Mouse (Mus musculus) lung, embryonic 16.5 days (tissue): ENCODE data around the gene Tubgcp5. TPM values are rescaled to one million over a fixed set of nuclear protein-coding genes. Genes with fewer than 3 reads are reported as not detected.

Source experiments
- ATAC-seq: fragments of 200-750 bp; cut with Nextera tagmentation; 2 replicates; pipeline ENCODE4 v1.8.0; 2017; ENCODE audit warnings: low read depth, mild to moderate bottlenecking, moderate library complexity
- H3K27ac ChIP-seq: fragments of 300-500 bp; sonication (generic); 2 replicates; pipeline ENCODE4 v1.5.1; 2014; ENCODE audit warnings: mild to moderate bottlenecking, control low read depth, low read length
- H3K27me3 ChIP-seq: fragments of 300-500 bp; sonication (generic); 2 replicates; pipeline ENCODE4 v1.6.1; 2014; ENCODE audit warnings: low read depth, low read length, mixed read lengths; ENCODE audit not compliant: control insufficient read depth, insufficient read depth
- H3K36me3 ChIP-seq: fragments of 300-500 bp; sonication (generic); 2 replicates; pipeline ENCODE4 v1.6.1; 2014; ENCODE audit warnings: low read length; ENCODE audit not compliant: control insufficient read depth, insufficient read depth
- H3K4me1 ChIP-seq: fragments of 300-500 bp; sonication (generic); replicated peaks from 2 replicates; pipeline ENCODE4 v1.6.1; 2014; ENCODE audit warnings: low read length, mixed read lengths; ENCODE audit not compliant: control insufficient read depth, insufficient read depth
- H3K4me2 ChIP-seq: fragments of 300-500 bp; sonication (generic); 2 replicates; pipeline ENCODE4 v1.6.1; 2014; ENCODE audit warnings: low read depth, low read length, control low read depth
- H3K4me3 ChIP-seq: fragments of 300-500 bp; sonication (generic); 2 replicates; pipeline ENCODE4 v1.5.1; 2014; ENCODE audit warnings: mild to moderate bottlenecking, low read length, control low read depth
- H3K9ac ChIP-seq: fragments of 300-500 bp; sonication (generic); 2 replicates; pipeline ENCODE4 v1.6.1; 2014; ENCODE audit warnings: low read length, control low read depth
- H3K9me3 ChIP-seq: fragments of 300-500 bp; sonication (generic); 2 replicates; pipeline ENCODE4 v1.6.1; 2016; ENCODE audit warnings: low read length; ENCODE audit not compliant: control insufficient read depth
- WGBS: fragments of 180-500 bp; shearing (Covaris S2); extraction: QIAGEN DNeasy Blood & Tissue Kit; methylation state at CpG from one replicate; pipeline ENCODE4 v1.1.7; 2014; 5-methylcytosine and 5-hydroxymethylcytosine counted together
- polyA plus RNA-seq: library from polyadenylated mRNA; unstranded; fragments of >200 nt; fragmentation: Nextera tagmentation; extraction: Ambion mirVana; gene quantifications from 2 replicates; pipeline ENCODE4 v1.2.1, GENCODE M21; 2015

Gene Tubgcp5
- polyA plus RNA-seq, 1 experiment from 2014 or later, result 28.5 TPM

DNA sequence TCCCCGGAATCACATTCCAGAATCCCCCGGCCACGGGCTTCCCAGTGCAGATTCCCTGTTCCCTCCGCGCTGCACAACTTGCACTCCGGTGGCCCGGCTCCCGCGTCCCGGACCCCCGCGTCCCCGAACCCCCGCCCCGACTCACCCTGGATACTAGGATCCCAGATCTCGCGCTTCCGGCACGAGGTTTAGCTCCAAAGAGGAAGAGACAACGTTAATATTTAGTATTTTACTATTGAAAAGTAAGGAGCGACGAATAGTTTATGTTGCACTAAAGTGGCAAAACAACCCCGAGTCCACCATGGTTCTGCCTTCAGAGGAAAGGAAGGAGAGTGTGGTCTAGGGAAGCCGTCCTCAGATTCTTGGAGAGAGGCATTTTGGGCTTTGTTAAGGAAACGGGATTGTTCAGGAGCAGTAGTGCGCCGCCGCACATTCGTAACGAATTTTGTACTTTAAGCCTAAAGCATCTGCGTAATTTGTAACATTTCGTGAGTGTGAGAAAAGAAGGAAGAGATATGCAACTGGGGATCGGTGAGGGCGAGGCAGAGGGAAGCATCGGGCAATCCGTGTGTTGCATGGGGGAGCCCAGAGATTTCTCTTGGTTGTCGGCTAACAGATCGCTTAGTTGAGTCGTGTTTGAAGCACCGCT is 48.7 kb downstream of the Tubgcp5 start:
- under 1% methylated on average over 40 of the region's 40 CpGs for WGBS
- Histone ChIP-seq H3K4me1 (peaks cover 10% of the 10 kb centered on the region), H3K9me3 (no peaks in the 10 kb centered on the region), H3K27me3 (no peaks in the 10 kb centered on the region), H3K9ac (peak overlapping the region; percentile 91), H3K4me2 (peak overlapping the region; percentile 91), H3K27ac (peak overlapping the region; percentile 96), H3K4me3 (peak overlapping the region; percentile 79), H3K36me3 (no peaks in the 10 kb centered on the region)
- ATAC-seq, result peak; percentile 60

DNA sequence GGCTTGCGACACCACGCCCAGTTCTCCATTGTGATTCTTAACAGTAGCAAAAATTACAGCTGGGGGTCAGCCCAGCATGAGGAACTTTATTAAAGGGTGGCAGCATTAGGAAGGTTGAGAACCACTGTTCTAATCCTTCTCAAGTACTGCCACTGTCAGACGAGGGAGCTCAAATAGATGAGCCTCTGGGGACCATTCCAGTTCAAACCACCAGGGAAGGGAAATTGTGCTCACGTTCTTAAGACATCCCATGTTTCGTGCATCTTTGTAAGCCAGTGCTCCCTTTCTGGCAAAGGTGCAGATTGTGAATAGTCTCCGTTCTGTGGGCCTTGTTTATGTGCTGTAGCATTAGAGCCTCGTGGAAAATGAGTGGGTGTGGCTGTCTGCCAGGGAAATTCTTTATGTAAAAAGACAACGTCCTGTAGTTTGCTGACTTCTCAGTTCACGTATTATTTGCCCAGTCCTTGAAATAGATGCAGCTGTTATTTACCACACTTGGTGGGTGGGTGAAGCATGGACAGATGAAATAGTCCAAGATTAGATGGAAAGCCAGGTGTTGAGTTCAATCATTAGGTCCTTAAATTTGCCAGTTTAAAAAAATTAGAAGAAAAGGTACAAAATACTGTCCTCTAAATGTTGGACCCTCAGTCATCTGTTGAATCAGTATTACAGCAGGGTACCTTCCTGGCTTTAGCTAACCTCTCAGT is 52.8 kb downstream of the Tubgcp5 start:
- 48% methylated on average over 9 of the region's 9 CpGs for WGBS
- ATAC-seq, result no peak

DNA sequence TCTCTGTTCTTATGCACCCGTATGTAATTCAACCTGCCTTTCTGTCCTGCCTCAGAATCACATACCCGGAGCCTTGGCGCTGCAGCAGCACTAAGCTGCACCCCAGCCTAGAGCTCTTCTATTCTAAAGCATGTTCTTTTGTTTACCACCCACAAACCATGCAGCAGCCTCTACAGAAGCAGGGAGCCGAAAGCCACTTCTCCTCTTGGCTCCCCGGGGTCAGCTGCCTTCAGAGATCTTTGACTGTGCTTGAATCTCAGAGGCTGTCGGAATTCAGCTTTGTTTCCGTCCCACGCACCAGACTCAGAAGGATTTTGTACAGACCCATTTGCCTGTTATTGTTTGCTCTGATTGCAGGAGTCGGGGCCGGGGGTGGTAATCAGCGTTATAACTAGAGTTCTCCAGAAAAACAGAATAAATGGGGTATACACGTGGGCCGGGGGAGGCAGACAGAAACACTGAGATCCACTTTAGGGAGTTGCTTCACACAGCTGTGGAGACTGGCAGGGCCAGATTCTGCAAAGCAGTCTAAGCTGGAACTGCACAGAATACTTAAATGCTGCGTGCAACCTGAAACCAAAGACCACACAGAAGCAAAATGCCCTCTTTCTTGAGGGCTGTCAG is 56.1 kb downstream of the Tubgcp5 start:
- H3K27me3 ChIP-seq, result no peaks in the 10 kb centered on the region
- no peak overlapping the region for H3K4me3 ChIP-seq
- H3K9ac ChIP-seq, result no peak overlapping the region
- H3K4me1 ChIP-seq, result peaks cover 10% of the 10 kb centered on the region; the same call in 1 of the 2 replicates
- 0 out of 2 replicates have a peak, but pooled peaks cover 3% of the 10 kb centered on the region for H3K36me3 ChIP-seq
- H3K4me2 ChIP-seq, result no peak overlapping the region
- WGBS, result 51% methylated on average over 14 of the region's 14 CpGs
- ATAC-seq, result no peak
- H3K9me3 ChIP-seq, result no peaks in the 10 kb centered on the region
- H3K27ac ChIP-seq, result no peak overlapping the region

More for the DNA sequence above, 52.8 kb downstream of the Tubgcp5 start:
- H3K9me3 ChIP-seq, result no peaks in the 10 kb centered on the region
- H3K4me2 ChIP-seq, result no peak overlapping the region
- H3K36me3 ChIP-seq, result 0 out of 2 replicates have a peak, but pooled peaks cover 3% of the 10 kb centered on the region
- no peak overlapping the region for H3K4me3 ChIP-seq
- no peak overlapping the region for H3K27ac ChIP-seq
- no peaks in the 10 kb centered on the region for H3K27me3 ChIP-seq
- peaks cover 14% of the 10 kb centered on the region for H3K4me1 ChIP-seq
- H3K9ac ChIP-seq, result no peak overlapping the region

DNA sequence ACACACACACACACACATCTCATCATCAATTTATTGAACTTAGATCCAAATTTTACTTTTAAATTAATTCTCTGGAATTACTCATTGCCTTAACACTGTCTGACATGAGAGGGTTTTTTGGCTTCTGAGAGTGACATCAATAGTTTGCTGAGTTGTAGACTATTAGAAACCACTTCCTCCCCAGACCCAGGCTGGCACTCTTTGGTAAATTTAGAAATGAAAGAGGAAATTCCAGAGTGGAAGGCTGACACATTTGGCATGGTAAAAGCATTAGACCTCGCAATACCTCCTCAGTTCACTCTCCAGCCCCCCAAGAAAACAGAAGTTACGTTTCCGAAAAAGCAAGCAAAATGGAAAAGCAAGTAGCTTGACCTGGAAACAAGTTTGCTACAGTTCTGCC is 58.8 kb downstream of the Tubgcp5 start:
- Histone ChIP-seq H3K27ac (no peak overlapping the region), H3K9ac (no peak overlapping the region), H3K27me3 (no peaks in the 10 kb centered on the region), H3K9me3 (no peaks in the 10 kb centered on the region), H3K4me1 (peaks cover 7% of the 10 kb centered on the region; the same call in 1 of the 2 replicates), H3K4me3 (no peak overlapping the region), H3K4me2 (no peak overlapping the region), H3K36me3 (0 out of 2 replicates have a peak, but pooled peaks cover 3% of the 10 kb centered on the region)
- 67% methylated on average over 3 of the region's 3 CpGs for WGBS
- no peak for ATAC-seq

DNA sequence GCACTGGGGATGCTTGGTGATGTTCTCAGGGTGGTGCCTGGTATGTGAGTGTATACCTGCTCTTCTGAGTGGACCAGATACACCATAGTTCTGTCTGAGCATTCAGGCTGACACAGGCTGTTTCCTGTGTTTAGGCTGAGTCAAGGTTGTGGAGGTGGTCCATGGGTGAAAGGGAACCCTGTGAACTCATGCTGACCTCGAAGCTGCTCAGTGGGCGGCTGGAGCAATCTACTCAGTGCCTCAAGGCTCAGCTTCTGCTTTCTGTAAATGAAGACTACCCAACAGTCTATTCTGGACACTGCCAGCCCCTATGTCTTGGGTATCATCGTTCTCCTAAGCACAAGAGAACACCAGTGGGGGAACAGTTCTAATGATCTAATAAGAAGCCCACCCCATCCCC is 61.6 kb downstream of the Tubgcp5 start:
- Histone ChIP-seq H3K36me3 (no peaks in the 10 kb centered on the region), H3K4me3 (no peak overlapping the region), H3K9ac (no peak overlapping the region), H3K9me3 (no peaks in the 10 kb centered on the region), H3K27me3 (no peaks in the 10 kb centered on the region), H3K4me2 (no peak overlapping the region), H3K27ac (no peak overlapping the region), H3K4me1 (0 out of 2 replicates have a peak, but pooled peaks cover 3% of the 10 kb centered on the region)
- 75% methylated on average over 3 of the region's 3 CpGs for WGBS
- ATAC-seq, result no peak

DNA sequence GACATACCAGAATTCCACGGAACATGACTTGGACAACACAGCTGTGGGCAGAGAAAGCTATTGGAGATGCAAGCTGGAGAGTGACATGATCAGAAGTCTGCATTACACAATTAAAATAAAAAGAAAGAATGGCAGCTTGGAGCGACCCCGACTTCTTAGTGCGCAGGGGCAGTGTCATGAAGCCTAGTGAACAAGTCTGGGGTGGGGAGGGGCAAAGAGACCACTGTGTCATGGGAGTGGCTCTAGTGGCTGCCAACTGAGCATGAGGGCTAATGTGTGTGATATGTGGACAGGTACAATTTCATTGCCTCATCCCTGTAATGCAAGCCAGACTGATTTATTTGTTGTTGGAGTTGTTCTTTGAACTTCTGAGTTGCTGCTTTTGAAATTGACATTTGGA is 62.8 kb downstream of the Tubgcp5 start:
- Histone ChIP-seq H3K36me3 (no peaks in the 10 kb centered on the region), H3K4me2 (no peak overlapping the region), H3K4me3 (no peak overlapping the region), H3K9me3 (no peaks in the 10 kb centered on the region), H3K27me3 (no peaks in the 10 kb centered on the region), H3K4me1 (0 out of 2 replicates have a peak, but pooled peaks cover 3% of the 10 kb centered on the region), H3K27ac (no peak overlapping the region), H3K9ac (no peak overlapping the region)
- WGBS, result 90% methylated on average over 4 of the region's 4 CpGs
- no peak for ATAC-seq

DNA sequence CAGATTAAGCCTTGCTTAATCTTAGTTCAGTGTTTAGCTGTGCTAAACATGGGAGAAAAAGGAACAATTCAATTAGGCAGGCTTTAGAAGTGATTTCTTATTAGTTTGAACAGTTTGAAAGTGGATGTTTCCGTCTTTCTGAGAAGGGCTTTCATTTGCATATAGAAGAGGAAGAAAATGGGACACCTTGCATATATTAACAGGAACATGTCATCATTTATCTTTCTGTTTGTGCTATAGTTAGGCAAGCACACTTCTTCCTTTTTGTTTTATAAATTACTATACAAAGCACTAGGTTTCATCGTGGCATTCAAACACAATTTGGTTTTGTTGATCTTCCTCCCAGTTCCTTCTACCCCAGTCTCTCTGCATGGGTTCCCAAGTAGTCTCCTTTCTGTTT is 63.8 kb downstream of the Tubgcp5 start:
- H3K4me2 ChIP-seq, result no peak overlapping the region
- H3K4me3 ChIP-seq, result no peak overlapping the region
- ATAC-seq, result no peak
- no peaks in the 10 kb centered on the region for H3K9me3 ChIP-seq
- no peaks in the 10 kb centered on the region for H3K27me3 ChIP-seq
- WGBS, result 78% methylated on average over 2 of the region's 2 CpGs
- no peak overlapping the region for H3K27ac ChIP-seq
- no peak overlapping the region for H3K9ac ChIP-seq
- no peaks in the 10 kb centered on the region for H3K4me1 ChIP-seq
- H3K36me3 ChIP-seq, result no peaks in the 10 kb centered on the region

DNA sequence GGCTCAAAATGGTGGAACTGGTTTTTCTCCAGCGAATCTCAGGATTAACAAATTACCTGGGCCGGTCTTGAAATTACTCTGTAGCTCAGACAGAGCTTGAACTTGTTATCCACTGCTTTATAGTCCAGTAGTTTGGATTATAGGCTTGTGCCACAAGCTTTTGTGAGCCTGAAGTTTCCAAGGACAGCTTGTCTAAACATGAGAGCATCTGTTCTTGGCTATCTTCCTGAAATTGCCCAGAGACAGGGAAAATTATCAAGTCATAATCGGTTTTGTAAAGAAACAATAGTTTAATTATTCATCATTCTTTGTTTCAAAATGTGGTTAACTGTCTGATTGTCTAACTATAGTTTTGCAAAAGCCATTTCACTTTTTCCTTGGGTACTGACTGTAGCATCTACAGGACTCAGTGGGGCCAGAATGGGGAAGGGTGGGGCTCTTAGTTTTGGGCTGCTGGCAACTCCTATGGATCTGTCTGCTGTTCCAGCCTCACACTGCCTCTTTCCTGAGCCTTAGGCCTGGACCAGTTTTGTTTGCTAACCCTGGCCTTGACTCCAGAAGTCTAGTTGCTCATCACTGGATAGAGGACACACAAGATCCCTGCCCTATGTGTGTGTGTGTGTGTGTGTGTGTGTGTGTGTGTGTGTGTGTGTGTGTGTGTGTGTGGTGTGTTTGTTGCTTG is 65.0 kb downstream of the Tubgcp5 start:
- whole genome bisulfite sequencing, result 79% methylated on average over 3 of the region's 3 CpGs
- Histone ChIP-seq H3K36me3 (no peaks in the 10 kb centered on the region), H3K9ac (no peak overlapping the region), H3K4me3 (no peak overlapping the region), H3K27me3 (no peaks in the 10 kb centered on the region), H3K27ac (no peak overlapping the region), H3K9me3 (no peaks in the 10 kb centered on the region), H3K4me2 (no peak overlapping the region), H3K4me1 (no peaks in the 10 kb centered on the region)
- no peak for ATAC-seq

DNA sequence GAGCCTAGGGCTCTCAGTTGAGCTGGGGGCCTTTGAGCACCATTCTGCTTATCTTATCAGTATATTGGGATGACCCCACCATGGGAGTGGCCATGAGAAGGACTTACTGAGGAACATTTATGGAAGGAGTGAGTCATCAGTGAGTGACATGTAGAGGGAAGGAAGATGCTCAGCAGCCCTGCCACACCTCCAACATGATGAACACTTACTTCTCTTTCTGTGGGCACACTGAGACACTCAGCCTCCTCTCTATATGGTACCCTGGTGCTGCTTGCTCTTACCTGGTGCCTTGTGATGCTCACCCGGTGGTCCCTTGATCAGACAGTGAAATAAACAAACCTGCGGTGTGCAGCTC is 65.5 kb downstream of the Tubgcp5 start:
- no peaks in the 10 kb centered on the region for H3K4me1 ChIP-seq
- H3K27ac ChIP-seq, result no peak overlapping the region
- no peak overlapping the region for H3K4me3 ChIP-seq
- H3K9ac ChIP-seq, result no peak overlapping the region
- no peak for ATAC-seq
- H3K27me3 ChIP-seq, result no peaks in the 10 kb centered on the region
- H3K36me3 ChIP-seq, result no peaks in the 10 kb centered on the region
- H3K9me3 ChIP-seq, result no peaks in the 10 kb centered on the region
- WGBS, result 71% methylated on average over 2 of the region's 2 CpGs
- no peak overlapping the region for H3K4me2 ChIP-seq
